Mouse (Mus musculus) embryonic facial prominence, embryonic 14.5 days (tissue): ENCODE measurements around the gene Bbs1. TPM values are rescaled to one million over a fixed set of nuclear protein-coding genes. Genes with fewer than 3 reads are reported as not detected.
A peak's percentile ranks its signal among the peaks of the same experiment; 100 is the strongest.

Source experiments
- ATAC-seq: fragments of 200-750 bp; cut with Nextera tagmentation; 2 replicates; pipeline ENCODE4 v1.8.0; 2017; ENCODE audit warnings: low read depth, moderate number of reproducible peaks, moderate TSS enrichment
- DNase-seq: peaks from one replicate; pipeline ENCODE4 v3.0.0-alpha.2; 2015; ENCODE audit warnings: low spot score
- H3K27ac ChIP-seq: fragments of 300-500 bp; sonication (generic); replicated peaks from 2 replicates; pipeline ENCODE4 v1.5.1; 2014; ENCODE audit warnings: low read depth, mild to moderate bottlenecking, low read length, moderate library complexity
- H3K27me3 ChIP-seq: fragments of 300-500 bp; sonication (generic); replicated peaks from 2 replicates; pipeline ENCODE4 v1.6.1; 2014; ENCODE audit warnings: low read length; ENCODE audit not compliant: control insufficient read depth, insufficient read depth
- H3K36me3 ChIP-seq: fragments of 300-500 bp; sonication (generic); 2 replicates; pipeline ENCODE4 v1.6.1; 2014; ENCODE audit warnings: low read length, mixed read lengths; ENCODE audit not compliant: control insufficient read depth, insufficient read depth
- H3K4me1 ChIP-seq: fragments of 300-500 bp; sonication (generic); 2 replicates; pipeline ENCODE4 v1.6.1; 2014; ENCODE audit warnings: antibody characterized with exemption, low read length; ENCODE audit not compliant: control insufficient read depth, insufficient read depth
- H3K4me2 ChIP-seq: fragments of 300-500 bp; sonication (generic); 2 replicates; pipeline ENCODE4 v1.6.1; 2014; ENCODE audit warnings: low read depth, mild to moderate bottlenecking, low read length, moderate library complexity, mixed read lengths
- H3K4me3 ChIP-seq: fragments of 300-500 bp; sonication (generic); 2 replicates; pipeline ENCODE4 v1.5.1; 2014; ENCODE audit warnings: low read depth, mild to moderate bottlenecking, low read length
- H3K9ac ChIP-seq: fragments of 300-500 bp; sonication (generic); 2 replicates; pipeline ENCODE4 v1.6.1; 2014; ENCODE audit warnings: low read depth, mild to moderate bottlenecking, low read length, moderate library complexity, mixed read lengths
- H3K9me3 ChIP-seq: fragments of 300-500 bp; sonication (generic); 2 replicates; pipeline ENCODE4 v1.6.1; 2016; ENCODE audit warnings: low read length; ENCODE audit not compliant: control insufficient read depth
- WGBS: fragments of 180-500 bp; shearing (Covaris S2); extraction: QIAGEN DNeasy Blood & Tissue Kit; methylation state at CpG from one replicate; pipeline ENCODE4 v1.1.7; 2014; 5-methylcytosine and 5-hydroxymethylcytosine counted together
- polyA plus RNA-seq: library from polyadenylated mRNA; unstranded; fragments of >200 nt; fragmentation: Nextera tagmentation; extraction: Ambion mirVana; gene quantifications from 2 replicates; pipeline ENCODE4 v1.2.1, GENCODE M21; 2014

The Bbs1 gene
- polyA plus RNA-seq, 1 experiment from 2014 or later, result 4.2 TPM

GRCm38 (mm10) chr19:4927904-4928531 lies 21.6 kb upstream of the Bbs1 start, which contains the start of gene Dpp3:
Gene Dpp3 (minus strand): TSS chr19:4928287.
- Histone ChIP-seq H3K27ac (peak within 1 kb of the TSS; percentile 81), H3K4me3 (peak within 1 kb of the TSS; percentile 58), H3K9ac (peak within 1 kb of the TSS; percentile 69), H3K4me1 (peaks cover 13% of the 10 kb centered on the region), H3K36me3 (peaks cover 23% of the 10 kb centered on the region), H3K4me2 (peak within 1 kb of the TSS; percentile 65), H3K27me3 (no peaks in the 10 kb centered on the region), H3K9me3 (no peaks in the 10 kb centered on the region)
- DNase-seq (peak; percentile 99), ATAC-seq (peak; percentile 98)
- under 1% methylated on average over 32 of the region's 32 CpGs for WGBS

- DNase-seq (no peak), ATAC-seq (no peak)
- Histone ChIP-seq H3K4me3 (no peak overlapping the region), H3K36me3 (peaks cover 50% of the 10 kb centered on the region), H3K27ac (no peak overlapping the region), H3K4me2 (no peak overlapping the region), H3K27me3 (no peaks in the 10 kb centered on the region), H3K9ac (no peak overlapping the region), H3K9me3 (no peaks in the 10 kb centered on the region), H3K4me1 (peaks cover 13% of the 10 kb centered on the region)
- whole genome bisulfite sequencing, result 96% methylated on average over 11 of the region's 11 CpGs
Measured at GRCm38 (mm10) chr19:4925121-4925860, 18.9 kb upstream of the Bbs1 start.

- H3K4me2 ChIP-seq, result no peak overlapping the region
- no peak for DNase-seq
- no peaks in the 10 kb centered on the region for H3K27me3 ChIP-seq
- WGBS, result 79% methylated on average over 6 of the region's 6 CpGs
- H3K4me3 ChIP-seq, result no peak overlapping the region
- H3K9ac ChIP-seq, result no peak overlapping the region
- H3K4me1 ChIP-seq, result no peaks in the 10 kb centered on the region
- H3K36me3 ChIP-seq, result peaks cover 94% of the 10 kb centered on the region
- ATAC-seq, result no peak
- H3K9me3 ChIP-seq, result no peaks in the 10 kb centered on the region
- H3K27ac ChIP-seq, result no peak overlapping the region
Measured at GRCm38 (mm10) chr19:4919652-4920051, 13.2 kb upstream of the Bbs1 start.

- Histone ChIP-seq H3K27me3 (no peaks in the 10 kb centered on the region), H3K4me1 (no peaks in the 10 kb centered on the region), H3K4me3 (no peak overlapping the region), H3K9me3 (no peaks in the 10 kb centered on the region), H3K9ac (no peak overlapping the region), H3K27ac (no peak overlapping the region), H3K36me3 (peaks cover 94% of the 10 kb centered on the region), H3K4me2 (no peak overlapping the region)
- WGBS, result 89% methylated on average over 10 of the region's 10 CpGs
- DNase-seq (no peak), ATAC-seq (no peak)
Measured at GRCm38 (mm10) chr19:4916827-4917226, 10.4 kb upstream of the Bbs1 start.

- Histone ChIP-seq H3K27me3 (no peaks in the 10 kb centered on the region), H3K27ac (no peak overlapping the region), H3K4me2 (no peak overlapping the region), H3K9me3 (no peaks in the 10 kb centered on the region), H3K4me1 (no peaks in the 10 kb centered on the region), H3K4me3 (no peak overlapping the region), H3K9ac (no peak overlapping the region), H3K36me3 (peaks cover 94% of the 10 kb centered on the region)
- DNase-seq (no peak), ATAC-seq (no peak)
- 89% methylated on average over 15 of the region's 15 CpGs for WGBS
Measured at GRCm38 (mm10) chr19:4915924-4916603, 9.6 kb upstream of the Bbs1 start.

GRCm38 (mm10) chr19:4909376-4909775 lies 2.9 kb upstream of the Bbs1 start:
- no peak overlapping the region for H3K9ac ChIP-seq
- WGBS, result 87% methylated on average over 7 of the region's 7 CpGs
- no peak for DNase-seq
- ATAC-seq, result no peak
- no peaks in the 10 kb centered on the region for H3K27me3 ChIP-seq
- H3K4me2 ChIP-seq, result no peak overlapping the region
- H3K27ac ChIP-seq, result no peak overlapping the region
- peaks cover 71% of the 10 kb centered on the region for H3K36me3 ChIP-seq
- H3K4me1 ChIP-seq, result peaks cover 5% of the 10 kb centered on the region; the same call in 1 of the 2 replicates
- H3K4me3 ChIP-seq, result no peak overlapping the region
- no peaks in the 10 kb centered on the region for H3K9me3 ChIP-seq

- 82% methylated on average over 4 of the region's 4 CpGs for WGBS
- no peak overlapping the region for H3K4me3 ChIP-seq
- H3K27ac ChIP-seq, result no peak overlapping the region
- peaks cover 5% of the 10 kb centered on the region; the same call in 1 of the 2 replicates for H3K4me1 ChIP-seq
- no peak overlapping the region for H3K4me2 ChIP-seq
- peaks cover 58% of the 10 kb centered on the region for H3K36me3 ChIP-seq
- ATAC-seq, result no peak
- H3K9me3 ChIP-seq, result no peaks in the 10 kb centered on the region
- H3K27me3 ChIP-seq, result no peaks in the 10 kb centered on the region
- DNase-seq, result no peak
- H3K9ac ChIP-seq, result no peak overlapping the region
Measured at GRCm38 (mm10) chr19:4908107-4908506, 1.7 kb upstream of the Bbs1 start.

GRCm38 (mm10) chr19:4899888-4900287 lies 6.5 kb downstream of the Bbs1 start:
- no peaks in the 10 kb centered on the region for H3K9me3 ChIP-seq
- no peaks in the 10 kb centered on the region for H3K4me1 ChIP-seq
- DNase-seq (peak; percentile 49), ATAC-seq (0 out of 2 replicates have a peak, but pooled peaks have one; percentile 56)
- WGBS, result 83% methylated on average over 3 of the region's 3 CpGs
- H3K4me2 ChIP-seq, result no peak overlapping the region
- H3K36me3 ChIP-seq, result peaks cover 11% of the 10 kb centered on the region; the same call in 1 of the 2 replicates
- H3K9ac ChIP-seq, result no peak overlapping the region
- H3K4me3 ChIP-seq, result no peak overlapping the region
- no peaks in the 10 kb centered on the region for H3K27me3 ChIP-seq
- no peak overlapping the region for H3K27ac ChIP-seq
